Mouse (Mus musculus): Measurements from ENCODE around the gene Prr29.

DNA sequence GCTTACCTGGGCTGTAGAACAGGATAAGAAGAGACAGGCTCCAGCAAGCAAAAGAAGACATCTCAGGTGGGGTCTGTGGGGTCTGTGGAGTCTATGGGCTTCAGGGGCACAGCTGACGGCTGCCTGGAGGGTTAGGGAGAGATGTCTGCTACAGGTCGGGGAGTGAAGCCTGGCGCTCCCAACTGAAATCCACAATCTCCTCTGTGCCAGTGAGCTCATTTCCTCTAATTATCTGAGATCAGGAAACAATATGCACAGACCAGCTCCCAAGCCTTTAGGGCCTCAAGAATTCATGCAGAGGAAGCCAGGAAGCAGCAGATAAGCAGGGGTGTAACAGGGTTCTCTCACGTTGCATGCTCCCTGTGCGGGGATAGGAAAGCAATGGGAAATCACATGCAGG is 17.2 kb downstream of the Prr29 start:
- TF ChIP-seq MYOD1 (IDR thresholded peaks at IDR 0.05; ENCODE audit: control insufficient read depth in 1 of 3, insufficient read length in 2 of 3, low read depth in 2 of 3): no peak
- TF ChIP-seq POLR2A (IDR thresholded peaks at IDR 0.05; ENCODE audit: insufficient read length, low read depth): no peak
- no peak for TF ChIP-seq MYOG (IDR thresholded peaks at IDR 0.05; ENCODE audit: control insufficient read depth in 1 of 3, insufficient read depth in 1 of 3, insufficient read length in 2 of 3, low read depth in 2 of 3)
- TF ChIP-seq E2F4 (IDR thresholded peaks at IDR 0.05; ENCODE audit: insufficient read depth): no peak
- TF ChIP-seq CEBPB (IDR thresholded peaks at IDR 0.05; ENCODE audit: insufficient read depth, poor library complexity, severe bottlenecking): no peak
- no peak for TF ChIP-seq SRF (IDR thresholded peaks at IDR 0.05; ENCODE audit: control insufficient read depth, insufficient read length, low read depth)
- TF ChIP-seq REST (IDR thresholded peaks at IDR 0.05; ENCODE audit: insufficient read depth, insufficient read length): no peak
- TF ChIP-seq TCF12 (IDR thresholded peaks at IDR 0.05; ENCODE audit: insufficient read depth, poor library complexity, severe bottlenecking): no peak
- no peak for TF ChIP-seq POLR2AphosphoS2 (IDR thresholded peaks at IDR 0.05; ENCODE audit: insufficient read length, low read depth)
- TF ChIP-seq USF1 (IDR thresholded peaks at IDR 0.05; ENCODE audit: low read depth): no peak
- no peak for TF ChIP-seq MAX (IDR thresholded peaks at IDR 0.05; ENCODE audit: low read depth)

Measured in myocyte (in vitro differentiated cells).